Mouse (Mus musculus) E14TG2a.4 (cell line): ENCODE data around the gene Frmd6.

Experiments
- H3K27me3 ChIP-seq: 2 replicates; pipeline ENCODE4 v1.6.1; 2014; ENCODE audit warnings: low read length, control low read depth; ENCODE audit not compliant: insufficient read depth
- H3K36me3 ChIP-seq: 2 replicates; pipeline ENCODE4 v1.6.1; 2014; ENCODE audit warnings: low read length, control low read depth; ENCODE audit not compliant: insufficient read depth
- H3K4me1 ChIP-seq: replicated peaks from 2 replicates; pipeline ENCODE4 v1.6.1; 2014; ENCODE audit warnings: low read depth, low read length, control low read depth
- H3K4me3 ChIP-seq: replicated peaks from 2 replicates; pipeline ENCODE4 v1.5.1; 2014; ENCODE audit warnings: mild to moderate bottlenecking, low read length
- H3K9me3 ChIP-seq: 2 replicates; pipeline ENCODE4 v1.6.1; 2014; ENCODE audit warnings: low read length, control low read depth
- CTCF ChIP-seq: conservative IDR thresholded peaks from 2 replicates; pipeline ENCODE4 v1.5.1; 2014; ENCODE audit warnings: low read length
- NANOG ChIP-seq: IDR thresholded peaks from 2 replicates; pipeline ENCODE4 v1.6.1; 2014; ENCODE audit warnings: borderline replicate concordance, low read length, mixed read lengths
- POU5F1 ChIP-seq: IDR thresholded peaks from 2 replicates; pipeline ENCODE4 v1.6.1; 2014; ENCODE audit warnings: low read length, borderline replicate concordance

Frmd6 gene

GRCm38 (mm10) chr12:70800086-70800485, 25.2 kb upstream of the Frmd6 start:
- H3K9me3 ChIP-seq = no peaks in the 10 kb centered on the region
- peaks cover 13% of the 10 kb centered on the region for H3K27me3 ChIP-seq
- no peak for TF ChIP-seq POU5F1
- TF ChIP-seq NANOG = no peak
- peaks cover 22% of the 10 kb centered on the region for H3K4me1 ChIP-seq
- H3K4me3 ChIP-seq = no peak overlapping the region
- H3K36me3 ChIP-seq = no peaks in the 10 kb centered on the region

- no peak overlapping the region for H3K4me3 ChIP-seq
- no peaks in the 10 kb centered on the region for H3K9me3 ChIP-seq
- H3K36me3 ChIP-seq = no peaks in the 10 kb centered on the region
- H3K27me3 ChIP-seq = peaks cover 13% of the 10 kb centered on the region
- TF ChIP-seq CTCF (no peak), NANOG (no peak), POU5F1 (no peak)
- H3K4me1 ChIP-seq = peaks cover 19% of the 10 kb centered on the region
Measured at GRCm38 (mm10) chr12:70801361-70801760, 24.0 kb upstream of the Frmd6 start.

GRCm38 (mm10) chr12:70803494-70803893, 21.8 kb upstream of the Frmd6 start:
- Histone ChIP-seq H3K4me1 (peaks cover 19% of the 10 kb centered on the region), H3K9me3 (no peaks in the 10 kb centered on the region), H3K4me3 (no peak overlapping the region), H3K36me3 (no peaks in the 10 kb centered on the region), H3K27me3 (peaks cover 9% of the 10 kb centered on the region)
- TF ChIP-seq NANOG (no peak), CTCF (no peak), POU5F1 (no peak)

- peaks cover 8% of the 10 kb centered on the region; the same call in 1 of the 2 replicates for H3K4me1 ChIP-seq
- H3K4me3 ChIP-seq = no peak overlapping the region
- no peaks in the 10 kb centered on the region for H3K9me3 ChIP-seq
- H3K27me3 ChIP-seq = no peaks in the 10 kb centered on the region; the same call in 1 of the 2 replicates
- no peaks in the 10 kb centered on the region for H3K36me3 ChIP-seq
- no peak for TF ChIP-seq CTCF
- TF ChIP-seq POU5F1 = no peak
- TF ChIP-seq NANOG = no peak
Measured at GRCm38 (mm10) chr12:70804989-70805388, 20.3 kb upstream of the Frmd6 start.

DNA sequence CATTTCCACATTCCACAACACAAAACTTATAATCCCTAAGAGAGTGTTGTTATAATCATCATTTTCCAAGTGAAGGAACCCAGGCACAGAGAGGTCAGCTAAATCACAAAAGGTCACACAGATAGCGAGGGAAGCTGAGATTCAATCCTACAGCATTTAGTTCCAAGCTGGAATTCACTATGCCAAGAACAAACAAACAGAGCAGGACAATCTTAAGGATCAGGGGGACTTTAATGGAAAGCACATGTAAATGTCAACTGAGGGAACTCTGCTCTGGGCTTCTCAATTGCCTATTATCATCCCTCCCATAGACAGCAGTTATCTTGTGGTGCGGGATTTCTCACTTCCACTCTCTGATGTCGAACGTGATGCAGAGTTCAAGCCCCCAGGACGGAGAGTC, 17.8 kb upstream of the Frmd6 start:
- H3K9me3 ChIP-seq = no peaks in the 10 kb centered on the region
- H3K4me3 ChIP-seq = no peak overlapping the region
- TF ChIP-seq POU5F1 (no peak), NANOG (no peak), CTCF (no peak)
- H3K36me3 ChIP-seq = no peaks in the 10 kb centered on the region
- no peaks in the 10 kb centered on the region; the same call in 1 of the 2 replicates for H3K27me3 ChIP-seq
- H3K4me1 ChIP-seq = no peaks in the 10 kb centered on the region

DNA sequence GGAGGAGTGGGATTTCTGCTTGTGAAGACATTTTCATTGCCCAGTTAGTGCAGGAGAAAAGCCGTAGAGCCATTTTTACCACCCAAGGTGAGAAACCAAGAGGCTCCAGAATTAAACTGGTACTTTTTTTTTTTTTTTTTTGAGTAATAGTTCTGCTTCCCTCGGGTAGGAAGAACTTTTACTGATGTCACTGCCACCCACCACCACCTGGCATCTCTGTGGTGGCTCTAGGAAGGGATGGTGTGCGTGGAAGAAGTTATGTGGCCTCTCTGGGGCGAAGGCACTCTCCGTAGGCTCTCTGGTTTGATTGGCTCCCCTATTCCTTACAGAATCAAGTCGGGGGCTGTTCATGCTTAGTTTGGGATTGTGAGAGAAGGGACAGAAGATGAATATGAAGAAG, 17.3 kb upstream of the Frmd6 start:
- Histone ChIP-seq H3K4me3 (no peak overlapping the region), H3K36me3 (no peaks in the 10 kb centered on the region), H3K4me1 (peaks cover 4% of the 10 kb centered on the region), H3K9me3 (no peaks in the 10 kb centered on the region), H3K27me3 (no peaks in the 10 kb centered on the region; the same call in 1 of the 2 replicates)
- no peak for TF ChIP-seq NANOG
- no peak for TF ChIP-seq POU5F1
- TF ChIP-seq CTCF = no peak

DNA sequence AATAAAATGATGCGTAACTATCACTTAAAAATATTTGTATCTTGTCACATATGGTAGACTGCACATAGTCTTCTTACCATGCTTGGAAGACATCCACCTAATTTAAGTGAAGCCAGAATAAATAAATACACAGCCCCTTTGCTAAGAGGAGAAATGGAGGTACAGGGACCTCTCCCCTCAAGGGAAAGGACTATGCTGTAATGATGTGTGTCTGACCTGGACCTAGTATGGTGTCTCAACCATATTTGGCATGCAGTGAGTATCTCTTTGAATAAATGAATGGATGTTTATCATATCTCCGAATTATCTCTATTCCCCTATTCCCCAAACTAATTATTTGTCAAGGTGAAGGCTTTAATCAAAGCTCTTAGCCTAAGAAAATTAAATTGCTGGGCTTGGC, 15.4 kb upstream of the Frmd6 start:
- H3K27me3 ChIP-seq = no peaks in the 10 kb centered on the region; the same call in 1 of the 2 replicates
- no peak for TF ChIP-seq POU5F1
- no peak for TF ChIP-seq NANOG
- TF ChIP-seq CTCF = no peak
- no peaks in the 10 kb centered on the region for H3K9me3 ChIP-seq
- peaks cover 10% of the 10 kb centered on the region for H3K4me1 ChIP-seq
- H3K36me3 ChIP-seq = no peaks in the 10 kb centered on the region
- H3K4me3 ChIP-seq = no peak overlapping the region

- H3K9me3 ChIP-seq = no peaks in the 10 kb centered on the region
- no peak overlapping the region for H3K4me3 ChIP-seq
- TF ChIP-seq NANOG (no peak), CTCF (no peak), POU5F1 (no peak)
- no peaks in the 10 kb centered on the region for H3K36me3 ChIP-seq
- no peaks in the 10 kb centered on the region; the same call in 1 of the 2 replicates for H3K27me3 ChIP-seq
- peaks cover 12% of the 10 kb centered on the region for H3K4me1 ChIP-seq
Measured at GRCm38 (mm10) chr12:70811772-70812171, 13.5 kb upstream of the Frmd6 start.

DNA sequence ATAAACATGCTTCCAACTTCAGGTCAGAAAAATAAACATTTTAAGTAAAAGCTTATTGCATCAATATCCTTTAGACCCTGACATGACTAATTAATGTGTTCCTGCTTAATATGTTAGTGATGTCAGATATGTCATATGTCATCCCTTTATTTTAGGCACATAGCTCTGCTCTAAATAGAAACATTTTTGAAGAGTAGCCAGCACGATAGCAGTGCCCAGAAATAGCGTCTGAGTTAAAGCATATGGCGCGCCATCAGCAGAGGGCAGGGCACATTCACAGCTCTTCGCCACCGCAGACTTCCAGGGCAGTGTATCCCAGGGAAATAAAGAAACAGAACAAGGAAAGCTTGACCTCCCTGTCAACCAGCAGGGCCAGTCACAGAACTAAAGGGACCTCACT, 13.1 kb upstream of the Frmd6 start:
- H3K27me3 ChIP-seq = no peaks in the 10 kb centered on the region; the same call in 1 of the 2 replicates
- no peak overlapping the region for H3K4me3 ChIP-seq
- H3K4me1 ChIP-seq = peaks cover 13% of the 10 kb centered on the region
- H3K9me3 ChIP-seq = no peaks in the 10 kb centered on the region
- H3K36me3 ChIP-seq = no peaks in the 10 kb centered on the region
- TF ChIP-seq POU5F1 (no peak), NANOG (no peak), CTCF (no peak)
